Mouse (Mus musculus): ENCODE measurements around the gene Tdrd12. TPM values are rescaled to one million over a fixed set of nuclear protein-coding genes. Genes with fewer than 3 reads are reported as not detected.
"Not testable (repeated sequence)": the region's sequence is repeated elsewhere in the genome, so short reads cannot be mapped to it uniquely, and the experiment has no call there.

The Tdrd12 gene
- polyA plus RNA-seq, 1 experiment: not detected

GRCm38 (mm10) chr7:35579849-35580248 lies 42.3 kb upstream of the Tdrd12 start:
- TF ChIP-seq POLR2A (IDR thresholded peaks at IDR 0.05; ENCODE audit: low read depth, low read length) (no peak), CTCF (IDR thresholded peaks at IDR 0.05; ENCODE audit: borderline replicate concordance, insufficient read depth, low read length) (peak; percentile 62; the same call in 1 of the 2 replicates)
- Histone ChIP-seq H3K27ac (ENCODE audit: insufficient read depth, low read length) (no peak overlapping the region), H3K4me3 (ENCODE audit: insufficient read depth, low read length) (no peak overlapping the region), H3K4me1 (ENCODE audit: control insufficient read depth, insufficient read depth, low read length) (peaks cover 11% of the 10 kb centered on the region; the same call in 1 of the 2 replicates)

- not testable (repeated sequence) for H3K4me1 ChIP-seq (ENCODE audit: control insufficient read depth, insufficient read depth, low read length); H3K4me3 ChIP-seq (ENCODE audit: insufficient read depth, low read length); H3K27ac ChIP-seq (ENCODE audit: insufficient read depth, low read length)
Observed at GRCm38 (mm10) chr7:35570883-35571282, 33.3 kb upstream of the Tdrd12 start.

GRCm38 (mm10) chr7:35569724-35570123 lies 32.2 kb upstream of the Tdrd12 start:
- H3K27ac ChIP-seq (ENCODE audit: insufficient read depth, low read length); H3K4me1 ChIP-seq (ENCODE audit: control insufficient read depth, insufficient read depth, low read length); H3K4me3 ChIP-seq (ENCODE audit: insufficient read depth, low read length): not testable (repeated sequence)

- H3K4me3 ChIP-seq (ENCODE audit: insufficient read depth, low read length); H3K27ac ChIP-seq (ENCODE audit: insufficient read depth, low read length); H3K4me1 ChIP-seq (ENCODE audit: control insufficient read depth, insufficient read depth, low read length): not testable (repeated sequence)
Observed at GRCm38 (mm10) chr7:35565965-35566364, 28.4 kb upstream of the Tdrd12 start.

- not testable (repeated sequence) for H3K4me3 ChIP-seq (ENCODE audit: insufficient read depth, low read length); H3K27ac ChIP-seq (ENCODE audit: insufficient read depth, low read length); H3K4me1 ChIP-seq (ENCODE audit: control insufficient read depth, insufficient read depth, low read length)
Observed at GRCm38 (mm10) chr7:35564872-35565271, 27.3 kb upstream of the Tdrd12 start.

GRCm38 (mm10) chr7:35564067-35564865 lies 26.7 kb upstream of the Tdrd12 start:
- no peaks in the 10 kb centered on the region for H3K4me1 ChIP-seq (ENCODE audit: control insufficient read depth, insufficient read depth, low read length)
- H3K4me3 ChIP-seq (ENCODE audit: insufficient read depth, low read length): no peak overlapping the region
- TF ChIP-seq CTCF (IDR thresholded peaks at IDR 0.05; ENCODE audit: borderline replicate concordance, insufficient read depth, low read length) (no peak), POLR2A (IDR thresholded peaks at IDR 0.05; ENCODE audit: low read depth, low read length) (no peak)
- no peak overlapping the region for H3K27ac ChIP-seq (ENCODE audit: insufficient read depth, low read length)

GRCm38 (mm10) chr7:35563071-35563470 lies 25.5 kb upstream of the Tdrd12 start:
- TF ChIP-seq CTCF (IDR thresholded peaks at IDR 0.05; ENCODE audit: borderline replicate concordance, insufficient read depth, low read length) (no peak), POLR2A (IDR thresholded peaks at IDR 0.05; ENCODE audit: low read depth, low read length) (no peak)
- Histone ChIP-seq H3K4me3 (ENCODE audit: insufficient read depth, low read length) (no peak overlapping the region), H3K27ac (ENCODE audit: insufficient read depth, low read length) (no peak overlapping the region), H3K4me1 (ENCODE audit: control insufficient read depth, insufficient read depth, low read length) (no peaks in the 10 kb centered on the region)

GRCm38 (mm10) chr7:35559838-35560237 lies 22.3 kb upstream of the Tdrd12 start:
- Histone ChIP-seq H3K4me3 (ENCODE audit: insufficient read depth, low read length) (no peak overlapping the region), H3K27ac (ENCODE audit: insufficient read depth, low read length) (no peak overlapping the region), H3K4me1 (ENCODE audit: control insufficient read depth, insufficient read depth, low read length) (no peaks in the 10 kb centered on the region; the same call in 1 of the 2 replicates)
- no peak for TF ChIP-seq POLR2A (IDR thresholded peaks at IDR 0.05; ENCODE audit: low read depth, low read length)
- TF ChIP-seq CTCF (IDR thresholded peaks at IDR 0.05; ENCODE audit: borderline replicate concordance, insufficient read depth, low read length): no peak

- Histone ChIP-seq H3K27ac (ENCODE audit: insufficient read depth, low read length) (no peak overlapping the region), H3K4me1 (ENCODE audit: control insufficient read depth, insufficient read depth, low read length) (no peaks in the 10 kb centered on the region; the same call in 1 of the 2 replicates), H3K4me3 (ENCODE audit: insufficient read depth, low read length) (no peak overlapping the region)
- TF ChIP-seq POLR2A (IDR thresholded peaks at IDR 0.05; ENCODE audit: low read depth, low read length) (no peak), CTCF (IDR thresholded peaks at IDR 0.05; ENCODE audit: borderline replicate concordance, insufficient read depth, low read length) (no peak)
Observed at GRCm38 (mm10) chr7:35558681-35559080, 21.1 kb upstream of the Tdrd12 start.

GRCm38 (mm10) chr7:35557577-35557976 lies 20.0 kb upstream of the Tdrd12 start:
- TF ChIP-seq POLR2A (IDR thresholded peaks at IDR 0.05; ENCODE audit: low read depth, low read length) (no peak), CTCF (IDR thresholded peaks at IDR 0.05; ENCODE audit: borderline replicate concordance, insufficient read depth, low read length) (no peak)
- no peak overlapping the region for H3K27ac ChIP-seq (ENCODE audit: insufficient read depth, low read length)
- no peak overlapping the region for H3K4me3 ChIP-seq (ENCODE audit: insufficient read depth, low read length)
- H3K4me1 ChIP-seq (ENCODE audit: control insufficient read depth, insufficient read depth, low read length): no peaks in the 10 kb centered on the region; the same call in 1 of the 2 replicates

GRCm38 (mm10) chr7:35556905-35557304 lies 19.4 kb upstream of the Tdrd12 start:
- no peak overlapping the region for H3K4me3 ChIP-seq (ENCODE audit: insufficient read depth, low read length)
- TF ChIP-seq POLR2A (IDR thresholded peaks at IDR 0.05; ENCODE audit: low read depth, low read length): no peak; the same call in 1 of the 2 replicates
- TF ChIP-seq CTCF (IDR thresholded peaks at IDR 0.05; ENCODE audit: borderline replicate concordance, insufficient read depth, low read length): no peak
- no peak overlapping the region for H3K27ac ChIP-seq (ENCODE audit: insufficient read depth, low read length)
- no peaks in the 10 kb centered on the region; the same call in 1 of the 2 replicates for H3K4me1 ChIP-seq (ENCODE audit: control insufficient read depth, insufficient read depth, low read length)
